Mouse (Mus musculus) limb, embryonic 13.5 days (tissue): ENCODE measurements at regions not wholly inside any gene's neighbourhood (a gene's known extent, or its start where the extent isn't known, plus 50 kb on each side); places are given as distances from the start of the nearest gene placed in this dataset.

ENCODE experiments used
- ATAC-seq: fragments of 200-750 bp; cut with Nextera tagmentation; 2 replicates; pipeline ENCODE4 v1.8.0; 2017; ENCODE audit warnings: low read depth, moderate number of reproducible peaks, moderate TSS enrichment; ENCODE audit not compliant: low FRiP score
- H3K27ac ChIP-seq: fragments of 300-500 bp; sonication (generic); 2 replicates; pipeline ENCODE4 v1.5.1; 2015; ENCODE audit warnings: inconsistent platforms, mild to moderate bottlenecking, moderate library complexity
- H3K27me3 ChIP-seq: fragments of 300-500 bp; sonication (generic); 2 replicates; pipeline ENCODE4 v1.6.1; 2015; ENCODE audit warnings: mild to moderate bottlenecking, inconsistent platforms
- H3K36me3 ChIP-seq: fragments of 300-500 bp; sonication (generic); 2 replicates; pipeline ENCODE4 v1.6.1; 2015; ENCODE audit warnings: inconsistent platforms, mild to moderate bottlenecking, moderate library complexity
- H3K4me1 ChIP-seq: fragments of 300-500 bp; sonication (generic); 2 replicates; pipeline ENCODE4 v1.6.1; 2015; ENCODE audit warnings: inconsistent platforms
- H3K4me2 ChIP-seq: fragments of 300-500 bp; sonication (generic); replicated peaks from 2 replicates; pipeline ENCODE4 v1.6.1; 2015; ENCODE audit warnings: inconsistent platforms, mild to moderate bottlenecking, moderate library complexity
- H3K4me3 ChIP-seq: fragments of 300-500 bp; sonication (generic); 2 replicates; pipeline ENCODE4 v1.5.1; 2015; ENCODE audit warnings: moderate library complexity, mild to moderate bottlenecking, inconsistent platforms
- H3K9ac ChIP-seq: fragments of 300-500 bp; sonication (generic); 2 replicates; pipeline ENCODE4 v1.6.1; 2015; ENCODE audit warnings: mild to moderate bottlenecking, inconsistent platforms
- H3K9me3 ChIP-seq: fragments of 300-500 bp; sonication (generic); 2 replicates; pipeline ENCODE4 v1.6.1; 2016; ENCODE audit warnings: inconsistent platforms
- WGBS: fragments of 180-500 bp; shearing (Covaris S2); methylation state at CpG from one replicate; pipeline ENCODE4 v1.1.7; 2015; 5-methylcytosine and 5-hydroxymethylcytosine counted together

DNA sequence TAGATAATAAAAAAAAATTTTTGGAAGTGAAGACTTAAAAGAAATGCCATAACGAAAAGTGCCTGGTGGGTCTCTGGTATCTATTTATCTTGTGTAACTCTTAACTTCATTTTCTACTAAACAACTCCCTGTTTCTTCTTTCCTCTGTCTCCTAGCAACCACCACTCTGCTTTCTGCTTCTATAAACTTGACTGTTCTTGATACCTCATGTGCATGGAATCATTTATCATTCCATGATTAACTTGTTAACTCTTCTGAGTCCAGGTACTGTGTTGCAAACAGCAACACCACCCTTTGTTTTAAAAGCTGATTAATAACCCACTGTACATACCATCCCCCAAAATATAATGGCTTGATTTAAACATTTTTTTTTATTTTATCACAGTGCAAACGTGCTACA, 325.0 kb downstream of the Mettl4 start:
- 49% methylated on average over 2 of the region's 2 CpGs for WGBS
- Histone ChIP-seq H3K36me3 (no peaks in the 10 kb centered on the region), H3K27me3 (no peaks in the 10 kb centered on the region), H3K4me1 (no peaks in the 10 kb centered on the region), H3K4me3 (no peak overlapping the region), H3K9ac (no peak overlapping the region), H3K27ac (no peak overlapping the region), H3K4me2 (no peak overlapping the region), H3K9me3 (no peaks in the 10 kb centered on the region)
- ATAC-seq = no peak

DNA sequence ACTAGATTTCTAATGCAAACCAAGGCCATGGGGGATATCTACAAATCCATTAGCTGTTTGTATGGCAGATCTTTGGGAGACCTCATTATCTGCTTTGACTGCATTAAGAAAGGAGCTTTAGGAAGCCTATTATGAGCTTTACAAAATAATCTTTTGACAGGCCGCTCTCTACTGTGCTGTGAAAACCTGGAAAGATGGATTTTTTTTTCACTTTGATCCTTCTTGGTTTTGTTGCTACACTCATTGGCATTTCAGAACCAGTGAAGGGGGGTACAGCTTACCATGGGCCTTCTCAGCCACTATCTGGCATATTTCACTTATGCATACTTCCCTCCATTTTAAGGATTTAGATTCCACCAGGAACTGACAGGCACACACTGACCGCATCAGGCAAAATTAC, 366.8 kb downstream of the Mettl4 start:
- WGBS = 86% methylated on average over 2 of the region's 2 CpGs

GRCm38 (mm10) chr17:94335688-94336087, 414.1 kb downstream of the Mettl4 start:
- Histone ChIP-seq H3K36me3 (no peaks in the 10 kb centered on the region), H3K4me1 (no peaks in the 10 kb centered on the region), H3K4me2 (no peak overlapping the region), H3K27ac (no peak overlapping the region), H3K9me3 (no peaks in the 10 kb centered on the region), H3K27me3 (no peaks in the 10 kb centered on the region), H3K9ac (no peak overlapping the region), H3K4me3 (no peak overlapping the region)
- WGBS = 65% methylated on average over 2 of the region's 2 CpGs
- no peak for ATAC-seq

More for the DNA sequence above, 366.8 kb downstream of the Mettl4 start:
- Histone ChIP-seq H3K27me3 (no peaks in the 10 kb centered on the region), H3K36me3 (no peaks in the 10 kb centered on the region), H3K4me3 (no peak overlapping the region), H3K9me3 (no peaks in the 10 kb centered on the region), H3K4me1 (no peaks in the 10 kb centered on the region), H3K4me2 (no peak overlapping the region), H3K27ac (no peak overlapping the region), H3K9ac (no peak overlapping the region)
- no peak for ATAC-seq

- ATAC-seq = no peak
These were observed 423.6 kb downstream of the Mettl4 start for GRCm38 (mm10) chr17:94326179-94326578.

DNA sequence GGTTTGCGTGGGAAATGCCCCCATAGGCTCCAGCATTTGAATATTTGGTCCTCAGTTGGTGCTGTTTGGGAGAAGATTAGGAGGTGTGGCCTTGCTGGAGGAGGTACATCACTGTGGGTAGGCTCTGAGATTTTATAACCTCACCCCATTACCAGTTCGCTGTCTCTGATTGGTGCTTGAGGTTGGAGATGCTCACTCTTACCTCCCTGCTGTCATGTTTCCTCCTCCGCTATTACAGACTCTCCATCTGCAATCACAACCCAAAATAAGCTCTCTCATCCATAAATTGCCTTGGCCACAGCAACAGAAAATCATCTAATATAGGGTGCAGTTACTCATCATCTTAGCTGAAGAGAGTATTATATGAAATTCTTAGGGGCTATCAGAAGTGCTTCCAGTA, 458.6 kb downstream of the Mettl4 start:
- no peak overlapping the region for H3K4me3 ChIP-seq
- ATAC-seq = no peak
- no peak overlapping the region for H3K27ac ChIP-seq
- H3K9me3 ChIP-seq = no peaks in the 10 kb centered on the region
- no peaks in the 10 kb centered on the region for H3K4me1 ChIP-seq
- H3K27me3 ChIP-seq = no peaks in the 10 kb centered on the region
- H3K4me2 ChIP-seq = no peak overlapping the region
- no peak overlapping the region for H3K9ac ChIP-seq
- 90% methylated on average over 3 of the region's 3 CpGs for WGBS
- no peaks in the 10 kb centered on the region for H3K36me3 ChIP-seq

More at GRCm38 (mm10) chr17:94326179-94326578, 423.6 kb downstream of the Mettl4 start:
- no peak overlapping the region for H3K27ac ChIP-seq
- H3K9me3 ChIP-seq = no peaks in the 10 kb centered on the region
- H3K27me3 ChIP-seq = no peaks in the 10 kb centered on the region
- no peak overlapping the region for H3K4me2 ChIP-seq
- no peak overlapping the region for H3K9ac ChIP-seq
- H3K4me3 ChIP-seq = no peak overlapping the region
- WGBS = 16% methylated on average over 2 of the region's 2 CpGs
- no peaks in the 10 kb centered on the region for H3K36me3 ChIP-seq
- no peaks in the 10 kb centered on the region for H3K4me1 ChIP-seq

- ATAC-seq = no peak
- Histone ChIP-seq H3K9me3 (no peaks in the 10 kb centered on the region), H3K4me2 (no peak overlapping the region), H3K27me3 (no peaks in the 10 kb centered on the region), H3K36me3 (no peaks in the 10 kb centered on the region), H3K4me3 (no peak overlapping the region), H3K27ac (no peak overlapping the region), H3K4me1 (no peaks in the 10 kb centered on the region), H3K9ac (no peak overlapping the region)
- 55% methylated on average over 3 of the region's 3 CpGs for WGBS
These were observed 462.1 kb downstream of the Mettl4 start for GRCm38 (mm10) chr17:94287612-94288159.

- Histone ChIP-seq H3K27me3 (no peaks in the 10 kb centered on the region), H3K4me1 (no peaks in the 10 kb centered on the region), H3K9me3 (no peaks in the 10 kb centered on the region), H3K4me3 (no peak overlapping the region), H3K4me2 (no peak overlapping the region), H3K9ac (no peak overlapping the region), H3K36me3 (no peaks in the 10 kb centered on the region), H3K27ac (no peak overlapping the region)
- ATAC-seq = no peak
These were observed 473.0 kb downstream of the Mettl4 start for GRCm38 (mm10) chr17:94276851-94277250.

GRCm38 (mm10) chr17:94269756-94270155, 480.1 kb downstream of the Mettl4 start:
- Histone ChIP-seq H3K36me3 (no peaks in the 10 kb centered on the region), H3K4me1 (peaks cover 3% of the 10 kb centered on the region; the same call in 1 of the 2 replicates), H3K27ac (no peak overlapping the region), H3K9ac (no peak overlapping the region), H3K27me3 (no peaks in the 10 kb centered on the region), H3K4me3 (no peak overlapping the region), H3K9me3 (no peaks in the 10 kb centered on the region), H3K4me2 (no peak overlapping the region)
- ATAC-seq = peak; percentile 32; the same call in 1 of the 2 replicates

GRCm38 (mm10) chr17:94255666-94256065, 494.2 kb downstream of the Mettl4 start:
- H3K4me1 ChIP-seq = no peaks in the 10 kb centered on the region
- no peaks in the 10 kb centered on the region for H3K9me3 ChIP-seq
- H3K4me2 ChIP-seq = no peak overlapping the region
- ATAC-seq = no peak
- H3K27ac ChIP-seq = no peak overlapping the region
- H3K27me3 ChIP-seq = no peaks in the 10 kb centered on the region
- H3K36me3 ChIP-seq = no peaks in the 10 kb centered on the region
- no peak overlapping the region for H3K9ac ChIP-seq
- no peak overlapping the region for H3K4me3 ChIP-seq

- H3K9me3 ChIP-seq = no peaks in the 10 kb centered on the region
- no peak overlapping the region for H3K4me2 ChIP-seq
- no peak for ATAC-seq
- H3K36me3 ChIP-seq = no peaks in the 10 kb centered on the region
- H3K4me3 ChIP-seq = no peak overlapping the region
- WGBS = 85% methylated on average over 3 of the region's 3 CpGs
- H3K4me1 ChIP-seq = no peaks in the 10 kb centered on the region
- no peak overlapping the region for H3K27ac ChIP-seq
- no peak overlapping the region for H3K9ac ChIP-seq
- no peaks in the 10 kb centered on the region for H3K27me3 ChIP-seq
These were observed 495.0 kb downstream of the Mettl4 start for GRCm38 (mm10) chr17:94254801-94255200.

DNA sequence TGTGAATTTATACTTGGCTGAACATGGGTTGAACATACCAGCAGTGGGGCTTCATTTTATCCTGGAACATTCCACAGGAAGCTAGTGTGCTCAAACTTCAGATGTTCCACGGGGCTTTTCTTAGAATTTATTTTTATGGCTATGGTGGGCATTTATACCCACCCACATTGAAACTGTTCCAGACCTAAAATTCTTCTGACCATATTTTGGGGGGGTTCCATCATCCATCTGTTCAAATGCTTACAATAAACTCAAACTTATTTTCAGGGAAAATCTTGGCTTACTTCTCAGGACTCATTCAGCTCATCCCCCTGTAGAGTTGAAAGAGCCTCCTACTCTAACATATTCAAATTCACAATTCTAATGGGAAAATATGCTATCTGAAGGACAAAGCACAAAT, 506.0 kb downstream of the Mettl4 start:
- Histone ChIP-seq H3K4me1 (no peaks in the 10 kb centered on the region), H3K9me3 (no peaks in the 10 kb centered on the region), H3K27ac (no peak overlapping the region), H3K4me2 (no peak overlapping the region), H3K27me3 (no peaks in the 10 kb centered on the region), H3K4me3 (no peak overlapping the region), H3K9ac (no peak overlapping the region), H3K36me3 (no peaks in the 10 kb centered on the region)
- ATAC-seq = no peak
- WGBS = 63% methylated on average over 1 of the region's 1 CpGs

DNA sequence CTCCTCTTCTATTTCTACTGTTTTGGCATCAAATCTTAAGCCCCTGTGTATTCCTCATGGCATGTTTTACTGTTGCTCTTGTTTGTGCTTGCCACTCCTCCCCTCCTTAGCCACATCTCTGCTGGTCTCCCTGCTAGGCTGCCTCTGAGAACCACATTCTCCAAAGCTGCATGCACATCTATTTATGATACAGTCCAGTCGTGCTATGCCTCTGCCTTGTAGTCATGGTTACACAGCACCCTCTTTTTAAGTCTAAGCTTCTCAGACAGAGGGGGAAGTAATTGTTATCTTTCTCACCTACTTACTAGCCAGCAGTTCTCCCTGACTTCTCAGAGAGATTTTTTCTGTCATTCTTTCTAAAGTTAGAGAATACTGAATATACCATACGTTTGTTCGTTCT, 523.7 kb downstream of the Mettl4 start:
- Histone ChIP-seq H3K4me1 (no peaks in the 10 kb centered on the region), H3K27ac (no peak overlapping the region), H3K4me3 (no peak overlapping the region), H3K9me3 (no peaks in the 10 kb centered on the region), H3K36me3 (no peaks in the 10 kb centered on the region), H3K9ac (no peak overlapping the region), H3K4me2 (no peak overlapping the region), H3K27me3 (no peaks in the 10 kb centered on the region)
- no peak for ATAC-seq
- 57% methylated on average over 3 of the region's 3 CpGs for WGBS
